11 mouse cellular contexts compared by ENCODE assay signal in the genomic region with DNA sequence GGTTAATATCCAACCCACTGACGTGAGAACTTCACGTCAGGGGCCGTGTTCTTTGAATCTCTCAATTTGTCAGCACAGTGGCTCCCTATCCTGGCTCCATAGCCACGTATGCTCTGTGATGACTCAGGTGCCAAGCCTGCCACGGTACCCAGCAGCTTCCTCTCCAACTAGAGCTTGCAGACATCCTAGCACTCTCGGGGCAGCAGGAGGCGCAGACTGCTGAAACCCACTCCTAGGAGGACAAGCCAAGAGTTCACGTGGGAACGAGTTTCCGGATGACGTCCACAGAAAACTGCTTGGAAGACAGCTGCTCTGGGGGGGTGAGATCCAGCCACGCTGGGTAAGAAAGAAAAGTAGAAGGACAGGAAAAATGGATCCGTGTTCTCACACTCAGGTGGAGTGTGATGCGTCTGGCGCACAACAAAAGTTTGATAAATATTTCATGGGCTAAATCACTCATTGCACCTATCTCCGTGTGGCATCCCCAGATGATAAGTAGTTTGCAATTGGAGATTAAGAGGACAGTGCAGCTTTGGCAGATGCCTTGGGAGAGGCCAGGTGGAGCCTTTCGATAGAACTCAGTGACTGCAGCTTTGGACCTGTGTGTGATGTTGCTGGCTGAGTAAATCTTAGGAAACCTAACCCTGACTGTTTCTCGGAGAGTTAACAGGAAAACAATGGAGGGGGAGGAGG. TPM values are rescaled to one million over a fixed set of nuclear protein-coding genes. Genes with fewer than 3 reads are reported as not detected.
A peak's percentile ranks its signal among the peaks of the same experiment; 100 is the strongest.
DNase-seq lines count a peak whose midpoint lies in the region; ATAC-seq and TF ChIP-seq lines count a peak whose summit lies in the region.
"Had no signal": no experiment of that assay in that cellular context is flagged by ENCODE, and none has a peak within 500 bp of the region (broad histone marks: within the 10 kb centered on the region; RNA-seq: fewer than 3 reads in every experiment).

No protein-coding gene starts in this region.

- intact Hi-C loops in heart, postnatal 25 days (cut with DNase I) = no loop called here

- peak; percentile 52 for TF ChIP-seq CTCF in intestine, postnatal 0 days (IDR thresholded peaks at IDR 0.05; ENCODE audit: low read depth)

- H3K9ac ChIP-seq in intestine, postnatal 0 days (ENCODE audit: low read depth, low read length) = no peak overlapping the region
- no peak overlapping the region for H3K9ac ChIP-seq in limb, embryonic 13.5 days
- no peak overlapping the region for H3K9ac ChIP-seq in midbrain, embryonic 13.5 days (replicated peaks)

- H3K27me3 ChIP-seq in intestine, postnatal 0 days (replicated peaks; ENCODE audit: control insufficient read depth, insufficient read depth, low read length) = no peaks in the 10 kb centered on the region
- H3K27me3 ChIP-seq in limb, embryonic 13.5 days = no peaks in the 10 kb centered on the region
- H3K27me3 ChIP-seq in midbrain, embryonic 13.5 days = no peaks in the 10 kb centered on the region

- no peak overlapping the region for H3K4me2 ChIP-seq in intestine, postnatal 0 days (replicated peaks; ENCODE audit: low read depth)
- H3K4me2 ChIP-seq in limb, embryonic 13.5 days (replicated peaks) = no peak overlapping the region
- H3K4me2 ChIP-seq in midbrain, embryonic 13.5 days (replicated peaks) = no peak overlapping the region

- H3K9me3 ChIP-seq in intestine, postnatal 0 days (ENCODE audit: control insufficient read depth) = no peaks in the 10 kb centered on the region
- no peaks in the 10 kb centered on the region for H3K9me3 ChIP-seq in limb, embryonic 13.5 days
- H3K9me3 ChIP-seq in midbrain, embryonic 13.5 days = no peaks in the 10 kb centered on the region

- H3K4me1 ChIP-seq in intestine, postnatal 0 days (replicated peaks; ENCODE audit: control insufficient read depth, insufficient read depth, low read length) = no peaks in the 10 kb centered on the region
- H3K4me1 ChIP-seq in limb, embryonic 13.5 days = peaks cover 37% of the 10 kb centered on the region
- H3K4me1 ChIP-seq in midbrain, embryonic 13.5 days (replicated peaks) = 0 out of 2 replicates have a peak, but pooled peaks cover 10% of the 10 kb centered on the region

- peak; percentile 37 to 40 for DNase-seq in heart, adult 18-20 months
- no peak for DNase-seq in heart, postnatal 25 days (ENCODE audit: low spot score)
- DNase-seq in cerebellum, postnatal 25 days = peak; percentile 69 to 73
- no peak for DNase-seq in retina, postnatal 1 day
- no peak for DNase-seq in thymus, adult 18-20 months

- ATAC-seq in intestine, postnatal 0 days = no peak
- ATAC-seq in limb, embryonic 13.5 days (ENCODE audit: low FRiP score, low read depth) = peak; percentile 20; the same call in 1 of the 2 replicates
- ATAC-seq in midbrain, embryonic 13.5 days = no peak

- no peak overlapping the region for H3K4me3 ChIP-seq in intestine, postnatal 0 days (ENCODE audit: low read depth, low read length)
- H3K4me3 ChIP-seq in limb, embryonic 13.5 days = no peak overlapping the region
- no peak overlapping the region for H3K4me3 ChIP-seq in midbrain, embryonic 13.5 days (replicated peaks)

- H3K36me3 ChIP-seq in intestine, postnatal 0 days (ENCODE audit: control insufficient read depth, insufficient read depth) = no peaks in the 10 kb centered on the region
- peaks cover 8% of the 10 kb centered on the region; the same call in 1 of the 2 replicates for H3K36me3 ChIP-seq in limb, embryonic 13.5 days
- no peaks in the 10 kb centered on the region for H3K36me3 ChIP-seq in midbrain, embryonic 13.5 days

- 48% methylated on average over 18 of the region's 18 CpGs for WGBS in intestine, postnatal 0 days
- WGBS in limb, embryonic 13.5 days = 69% methylated on average over 18 of the region's 18 CpGs
- 73% methylated on average over 18 of the region's 18 CpGs for WGBS in midbrain, embryonic 13.5 days

- no peak overlapping the region for H3K27ac ChIP-seq in intestine, postnatal 0 days (ENCODE audit: low read depth, low read length)
- peak overlapping the region; percentile 39; the same call in 1 of the 2 replicates for H3K27ac ChIP-seq in limb, embryonic 13.5 days
- no peak overlapping the region for H3K27ac ChIP-seq in midbrain, embryonic 13.5 days

RNA-seq across cellular contexts. Expression of a gene that starts 31.6 kb away (rescaled TPM):
- total RNA-seq in heart, adult 18-20 months (2021) = 1 to 10 TPM; 4.8 to 5.3 TPM
- total RNA-seq in heart, postnatal 25 days (2021) = 1 to 10 TPM; 3.4 to 7.0 TPM
- polyA plus RNA-seq in intestine, postnatal 0 days (2015; fragmentation: Nextera tagmentation; extraction: Ambion mirVana) = 23.0 and 25.2 TPM in 2 replicates
- 62.8 and 64.1 TPM in 2 replicates for polyA plus RNA-seq in limb, embryonic 13.5 days (2015; fragmentation: Nextera tagmentation; extraction: Ambion mirVana)
- polyA plus RNA-seq in midbrain, embryonic 13.5 days (2015; fragmentation: Nextera tagmentation; extraction: Ambion mirVana) = 43.6 and 45.8 TPM in 2 replicates
- total RNA-seq: CH12.LX had no signal

RNA-seq across cellular contexts. Expression of a gene that starts 46.9 kb away (rescaled TPM):
- not detected for total RNA-seq in heart, adult 18-20 months (2021)
- total RNA-seq in heart, postnatal 25 days (2021) = not detected
- polyA plus RNA-seq in intestine, postnatal 0 days (2015; fragmentation: Nextera tagmentation; extraction: Ambion mirVana) = not detected in 2 replicates
- polyA plus RNA-seq in limb, embryonic 13.5 days (2015; fragmentation: Nextera tagmentation; extraction: Ambion mirVana) = not detected in 2 replicates
- polyA plus RNA-seq in midbrain, embryonic 13.5 days (2015; fragmentation: Nextera tagmentation; extraction: Ambion mirVana) = not detected in 2 replicates
- total RNA-seq: CH12.LX; left cerebral cortex, postnatal 25 days had no signal
- polyA plus RNA-seq: cortical plate, adult 2 months had no signal

Comparison
In these comparisons a context has a peak if more than half of its experiments do, and no peak if none do; other contexts are left out.
1. DNase-seq: peak in heart, adult 18-20 months (2 of 2) and cerebellum, postnatal 25 days (2 of 2); none in heart, postnatal 25 days (single experiment), retina, postnatal 1 day (single experiment) and thymus, adult 18-20 months (0 of 2).